Mouse (Mus musculus): ENCODE measurements around the gene Bmp2.

GRCm38 (mm10) chr2:133516331-133517046 lies 35.5 kb upstream of the Bmp2 start:
- no peak for TF ChIP-seq POLR2A (IDR thresholded peaks at IDR 0.05; ENCODE audit: borderline replicate concordance, extremely low read depth, insufficient read depth, insufficient read length, poor library complexity, severe bottlenecking)
- TF ChIP-seq CTCF (IDR thresholded peaks at IDR 0.05; ENCODE audit: borderline replicate concordance, extremely low read depth, insufficient read depth, insufficient read length) = no peak

Measured in brain, embryonic 14.5 days (tissue).